Mouse (Mus musculus): Measurements from ENCODE around the gene Rab11fip3.

Gene Rab11fip3

GRCm38 (mm10) chr17:26087059-26087564 lies 17.8 kb upstream of the Rab11fip3 start:
- DNase-seq (ENCODE audit: extremely low spot score, low spot score), result no peak

GRCm38 (mm10) chr17:26080867-26081266 lies 11.5 kb upstream of the Rab11fip3 start:
- DNase-seq (ENCODE audit: extremely low spot score, low spot score), result no peak

- no peak for DNase-seq (ENCODE audit: extremely low spot score, low spot score)
Measured at GRCm38 (mm10) chr17:26078851-26079250, 9.5 kb upstream of the Rab11fip3 start.

GRCm38 (mm10) chr17:26075246-26075645 lies 5.9 kb upstream of the Rab11fip3 start:
- DNase-seq (ENCODE audit: extremely low spot score, low spot score), result no peak

GRCm38 (mm10) chr17:26070136-26070535 lies 781 bp upstream of the Rab11fip3 start:
- no peak for DNase-seq (ENCODE audit: extremely low spot score, low spot score)

GRCm38 (mm10) chr17:26068024-26068830 lies 1.1 kb downstream of the Rab11fip3 start:
- peak; percentile 66 for DNase-seq (ENCODE audit: extremely low spot score, low spot score)

GRCm38 (mm10) chr17:26066488-26067020 lies 2.8 kb downstream of the Rab11fip3 start:
- no peak for DNase-seq (ENCODE audit: extremely low spot score, low spot score)

GRCm38 (mm10) chr17:26064916-26065315 lies 4.4 kb downstream of the Rab11fip3 start:
- no peak for DNase-seq (ENCODE audit: extremely low spot score, low spot score)

GRCm38 (mm10) chr17:26057787-26058567 lies 11.4 kb downstream of the Rab11fip3 start:
- DNase-seq (ENCODE audit: extremely low spot score, low spot score), result no peak

- no peak for DNase-seq (ENCODE audit: extremely low spot score, low spot score)
Measured at GRCm38 (mm10) chr17:26057278-26057677, 12.1 kb downstream of the Rab11fip3 start.

- no peak for DNase-seq (ENCODE audit: extremely low spot score, low spot score)
Measured at GRCm38 (mm10) chr17:26055164-26055563, 14.2 kb downstream of the Rab11fip3 start.

- no peak for DNase-seq (ENCODE audit: extremely low spot score, low spot score)
Measured at GRCm38 (mm10) chr17:26054133-26054845, 15.1 kb downstream of the Rab11fip3 start.

GRCm38 (mm10) chr17:26052706-26053105 lies 16.6 kb downstream of the Rab11fip3 start:
- no peak for DNase-seq (ENCODE audit: extremely low spot score, low spot score)

GRCm38 (mm10) chr17:26052074-26052473 lies 17.3 kb downstream of the Rab11fip3 start:
- DNase-seq (ENCODE audit: extremely low spot score, low spot score), result no peak

GRCm38 (mm10) chr17:26048118-26048517 lies 21.2 kb downstream of the Rab11fip3 start:
- no peak for DNase-seq (ENCODE audit: extremely low spot score, low spot score)

GRCm38 (mm10) chr17:26046253-26046997 lies 22.9 kb downstream of the Rab11fip3 start:
- DNase-seq (ENCODE audit: extremely low spot score, low spot score), result no peak

GRCm38 (mm10) chr17:26045285-26045684 lies 24.1 kb downstream of the Rab11fip3 start:
- no peak for DNase-seq (ENCODE audit: extremely low spot score, low spot score)

- DNase-seq (ENCODE audit: extremely low spot score, low spot score), result no peak
Measured at GRCm38 (mm10) chr17:26043249-26043636, 26.1 kb downstream of the Rab11fip3 start.

GRCm38 (mm10) chr17:26042599-26043248 lies 26.6 kb downstream of the Rab11fip3 start:
- no peak for DNase-seq (ENCODE audit: extremely low spot score, low spot score)
